Mouse (Mus musculus) heart, embryonic 11.5 days (tissue): ENCODE data around the gene Arhgef15. TPM values are rescaled to one million over a fixed set of nuclear protein-coding genes. Genes with fewer than 3 reads are reported as not detected.

Experiments used
- ATAC-seq: fragments of 200-750 bp; cut with Nextera tagmentation; replicated peaks from 2 replicates; pipeline ENCODE4 v1.8.0; 2017; ENCODE audit warnings: moderate library complexity; ENCODE audit not compliant: insufficient number of reproducible peaks, low FRiP score, low TSS enrichment
- H3K27ac ChIP-seq: fragments of 300-500 bp; sonication (generic); 2 replicates; pipeline ENCODE4 v1.5.1; 2014; ENCODE audit warnings: mild to moderate bottlenecking, low read depth, low read length
- H3K27me3 ChIP-seq: fragments of 300-500 bp; sonication (generic); 2 replicates; pipeline ENCODE4 v1.6.1; 2014; ENCODE audit warnings: mild to moderate bottlenecking, low read length, mixed read lengths; ENCODE audit not compliant: control insufficient read depth, insufficient read depth
- H3K36me3 ChIP-seq: fragments of 300-500 bp; sonication (generic); 2 replicates; pipeline ENCODE4 v1.6.1; 2014; ENCODE audit warnings: mild to moderate bottlenecking, low read length, moderate library complexity, mixed read lengths; ENCODE audit not compliant: control insufficient read depth, insufficient read depth
- H3K4me1 ChIP-seq: fragments of 300-500 bp; sonication (generic); 2 replicates; pipeline ENCODE4 v1.6.1; 2014; ENCODE audit warnings: low read length; ENCODE audit not compliant: control insufficient read depth, insufficient read depth
- H3K4me2 ChIP-seq: fragments of 300-500 bp; sonication (generic); 2 replicates; pipeline ENCODE4 v1.6.1; 2014; ENCODE audit warnings: mild to moderate bottlenecking, moderate library complexity
- H3K4me3 ChIP-seq: fragments of 300-500 bp; sonication (generic); 2 replicates; pipeline ENCODE4 v1.5.1; 2014; ENCODE audit warnings: low read depth, low read length
- H3K9ac ChIP-seq: fragments of 300-500 bp; sonication (generic); 2 replicates; pipeline ENCODE4 v1.6.1; 2014; ENCODE audit warnings: mild to moderate bottlenecking, low read depth, low read length, moderate library complexity
- H3K9me3 ChIP-seq: fragments of 300-500 bp; sonication (generic); replicated peaks from 2 replicates; pipeline ENCODE4 v1.6.1; 2016; ENCODE audit warnings: low read length; ENCODE audit not compliant: control insufficient read depth
- WGBS: fragments of 180-500 bp; shearing (Covaris S2); extraction: QIAGEN DNeasy Blood & Tissue Kit; methylation state at CpG from one replicate; pipeline ENCODE4 v1.1.7; 2014; ENCODE audit not compliant: insufficient replicate concordance; 5-methylcytosine and 5-hydroxymethylcytosine counted together
- polyA plus RNA-seq: library from polyadenylated mRNA; unstranded; fragments of >200 nt; fragmentation: Nextera tagmentation; extraction: Ambion mirVana; gene quantifications from 2 replicates; pipeline ENCODE4 v1.2.1, GENCODE M21; 2014

The Arhgef15 gene
- polyA plus RNA-seq, 1 experiment from 2014 or later = 9.0 TPM

DNA sequence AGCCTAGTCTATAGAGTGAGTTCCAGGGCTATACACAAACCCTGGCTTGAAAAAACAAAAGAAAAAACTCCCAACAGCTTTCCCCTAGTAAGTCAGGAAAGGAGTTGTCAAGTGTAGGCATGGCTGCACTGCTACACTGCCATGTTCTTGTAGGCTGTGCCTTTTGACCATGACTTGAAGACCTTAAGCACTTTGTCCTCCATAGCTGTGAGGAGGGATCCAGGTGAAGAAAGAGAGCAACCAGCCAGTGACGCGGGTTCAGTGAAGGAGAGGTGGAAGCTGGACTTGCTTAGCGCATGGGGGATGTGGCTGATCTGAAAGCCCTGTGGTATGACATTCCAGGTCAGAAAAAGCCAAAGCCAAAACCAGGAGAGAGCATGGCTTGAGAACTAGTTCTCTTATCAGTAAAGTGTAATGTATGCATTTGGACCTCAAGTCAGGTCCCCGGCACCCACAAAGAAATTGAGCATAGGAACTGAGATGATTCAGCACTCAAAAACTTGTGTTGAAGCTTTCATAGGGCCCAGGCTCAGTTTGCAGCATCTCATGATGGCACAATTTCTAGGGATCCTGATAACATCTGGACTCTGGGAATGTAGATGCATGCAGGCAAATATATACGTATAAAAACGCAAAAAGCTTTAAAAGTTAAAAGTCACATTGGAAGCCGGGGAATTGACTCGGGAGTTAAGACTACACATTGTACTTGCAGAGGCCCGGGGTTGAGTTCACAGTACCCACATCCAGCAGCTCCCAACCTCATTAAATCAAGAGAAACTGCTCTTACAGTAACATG, 51.4 kb downstream of the Arhgef15 start:
- Histone ChIP-seq H3K4me3 (no peak overlapping the region), H3K4me2 (no peak overlapping the region), H3K9ac (no peak overlapping the region), H3K9me3 (no peaks in the 10 kb centered on the region), H3K4me1 (peaks cover 8% of the 10 kb centered on the region; the same call in 1 of the 2 replicates), H3K36me3 (peaks cover 26% of the 10 kb centered on the region), H3K27ac (no peak overlapping the region), H3K27me3 (no peaks in the 10 kb centered on the region)
- 89% methylated on average over 9 of the region's 9 CpGs for WGBS
- ATAC-seq = no peak

DNA sequence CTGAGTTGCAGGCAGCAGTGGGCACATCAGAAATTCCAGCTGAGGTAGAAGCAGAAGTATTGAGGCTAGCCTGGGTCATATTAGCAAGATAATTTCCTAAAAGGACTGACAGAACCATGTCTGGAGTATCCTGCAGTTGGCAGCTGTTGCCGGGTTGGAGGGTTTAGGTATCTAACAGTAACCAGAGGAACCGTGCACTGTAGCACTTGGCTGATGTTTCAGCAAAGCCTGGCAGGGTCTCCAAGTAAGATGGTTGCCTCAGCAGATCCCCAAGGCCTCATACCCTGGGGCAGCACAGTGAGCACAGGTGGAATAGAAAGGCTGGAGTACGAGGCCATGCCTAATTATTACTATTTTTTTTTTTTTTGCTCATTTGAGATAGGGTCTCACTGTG, 52.1 kb downstream of the Arhgef15 start:
- no peak overlapping the region for H3K9ac ChIP-seq
- no peak overlapping the region for H3K4me2 ChIP-seq
- H3K4me1 ChIP-seq = peaks cover 10% of the 10 kb centered on the region; the same call in 1 of the 2 replicates
- H3K9me3 ChIP-seq = no peaks in the 10 kb centered on the region
- ATAC-seq = no peak
- H3K36me3 ChIP-seq = peaks cover 26% of the 10 kb centered on the region
- no peak overlapping the region for H3K4me3 ChIP-seq
- no peaks in the 10 kb centered on the region for H3K27me3 ChIP-seq
- 87% methylated on average over 3 of the region's 3 CpGs for whole genome bisulfite sequencing
- no peak overlapping the region for H3K27ac ChIP-seq

DNA sequence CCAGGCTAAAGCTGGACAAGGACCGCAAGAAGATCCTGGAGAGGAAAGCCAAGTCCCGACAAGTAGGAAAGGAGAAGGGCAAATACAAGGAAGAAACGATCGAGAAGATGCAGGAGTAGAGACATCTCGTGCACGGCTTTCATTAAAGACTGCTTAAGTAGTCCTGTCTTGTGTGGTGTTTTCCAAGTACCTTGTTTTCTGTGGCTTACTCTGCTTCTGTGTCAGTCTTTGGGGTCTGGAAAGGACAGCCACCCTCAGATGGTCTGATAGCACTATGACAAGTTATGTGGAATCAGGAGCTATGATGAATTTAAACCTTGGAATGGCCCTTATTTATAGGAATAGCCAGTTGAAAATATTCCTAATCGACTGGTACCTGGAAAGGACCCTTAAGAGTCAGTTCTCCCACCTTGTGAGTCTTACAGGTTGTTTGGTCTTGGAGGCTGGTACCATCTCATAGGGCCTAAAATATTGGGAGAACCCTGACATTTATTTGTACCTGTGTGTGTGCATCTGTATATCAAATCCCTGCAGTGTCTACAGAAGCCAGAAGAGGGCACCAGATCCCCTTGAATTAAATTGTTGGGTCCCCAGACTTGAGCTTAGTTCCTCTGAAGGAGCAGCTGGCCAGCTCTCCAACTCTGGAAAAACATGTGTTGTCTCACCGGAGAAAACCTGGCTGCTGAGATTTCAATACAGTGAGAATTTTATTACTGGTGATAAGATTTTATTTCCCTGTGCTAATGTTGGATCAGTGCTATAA, 52.7 kb downstream of the Arhgef15 start:
- Histone ChIP-seq H3K27ac (no peak overlapping the region), H3K27me3 (0 out of 2 replicates have a peak, but pooled peaks cover 2% of the 10 kb centered on the region), H3K4me2 (no peak overlapping the region), H3K4me1 (peaks cover 10% of the 10 kb centered on the region; the same call in 1 of the 2 replicates), H3K36me3 (peaks cover 26% of the 10 kb centered on the region), H3K4me3 (no peak overlapping the region), H3K9me3 (no peaks in the 10 kb centered on the region), H3K9ac (no peak overlapping the region)
- 86% methylated on average over 8 of the region's 8 CpGs for WGBS
- ATAC-seq = no peak

DNA sequence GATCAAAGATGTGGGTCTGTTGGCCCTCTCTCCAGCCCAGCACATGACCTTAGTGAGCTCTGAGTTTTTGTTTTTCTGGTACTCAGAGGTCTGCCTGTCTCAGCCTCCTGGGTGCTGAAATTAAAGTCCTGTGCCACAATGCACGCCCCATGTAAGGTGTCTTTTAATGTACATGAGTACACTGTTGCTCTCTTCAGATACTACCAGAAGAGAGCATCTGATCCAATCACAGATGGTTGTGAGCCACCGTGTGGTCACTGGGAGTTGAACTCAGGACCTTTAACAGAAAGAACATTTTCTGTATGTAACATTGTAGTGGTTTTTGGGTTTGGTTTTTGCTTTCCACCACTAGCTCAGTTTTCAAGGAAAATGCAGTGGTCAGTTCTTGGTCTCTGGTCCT, 53.5 kb downstream of the Arhgef15 start:
- no peak overlapping the region for H3K4me2 ChIP-seq
- H3K36me3 ChIP-seq = peaks cover 26% of the 10 kb centered on the region
- no peak overlapping the region for H3K9ac ChIP-seq
- no peak overlapping the region for H3K4me3 ChIP-seq
- H3K27me3 ChIP-seq = 0 out of 2 replicates have a peak, but pooled peaks cover 2% of the 10 kb centered on the region
- H3K9me3 ChIP-seq = no peaks in the 10 kb centered on the region
- WGBS = 93% methylated on average over 2 of the region's 2 CpGs
- H3K4me1 ChIP-seq = peaks cover 8% of the 10 kb centered on the region; the same call in 1 of the 2 replicates
- H3K27ac ChIP-seq = no peak overlapping the region
- ATAC-seq = no peak

DNA sequence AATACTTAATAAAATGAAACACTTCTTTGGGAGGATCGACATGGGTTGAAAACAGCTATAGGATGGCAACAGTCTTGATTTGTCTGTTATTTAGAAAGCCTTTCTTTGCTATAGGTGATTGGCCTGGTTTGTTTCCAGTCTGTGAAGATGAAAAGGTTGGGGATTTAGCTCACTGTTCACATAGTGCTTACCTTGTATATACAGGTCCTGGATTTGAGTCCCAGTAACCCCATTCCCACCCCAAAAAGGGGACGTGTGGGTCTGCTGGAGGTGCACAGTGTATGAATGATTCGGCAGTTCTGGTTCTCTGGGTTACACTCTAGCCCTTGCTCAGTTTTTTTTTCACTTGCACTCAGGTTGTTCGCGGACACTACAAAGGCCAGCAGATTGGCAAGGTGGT, 54.5 kb downstream of the Arhgef15 start:
- no peak overlapping the region for H3K27ac ChIP-seq
- H3K4me3 ChIP-seq = peak overlapping the region; percentile 93
- 0 out of 2 replicates have a peak, but pooled peaks cover 2% of the 10 kb centered on the region for H3K27me3 ChIP-seq
- H3K9ac ChIP-seq = peak overlapping the region; percentile 99; the same call in 1 of the 2 replicates
- H3K4me2 ChIP-seq = peak overlapping the region; percentile 82
- 70% methylated on average over 5 of the region's 5 CpGs for WGBS
- peaks cover 26% of the 10 kb centered on the region for H3K36me3 ChIP-seq
- no peaks in the 10 kb centered on the region for H3K9me3 ChIP-seq
- ATAC-seq = no peak
- H3K4me1 ChIP-seq = peaks cover 7% of the 10 kb centered on the region; the same call in 1 of the 2 replicates

DNA sequence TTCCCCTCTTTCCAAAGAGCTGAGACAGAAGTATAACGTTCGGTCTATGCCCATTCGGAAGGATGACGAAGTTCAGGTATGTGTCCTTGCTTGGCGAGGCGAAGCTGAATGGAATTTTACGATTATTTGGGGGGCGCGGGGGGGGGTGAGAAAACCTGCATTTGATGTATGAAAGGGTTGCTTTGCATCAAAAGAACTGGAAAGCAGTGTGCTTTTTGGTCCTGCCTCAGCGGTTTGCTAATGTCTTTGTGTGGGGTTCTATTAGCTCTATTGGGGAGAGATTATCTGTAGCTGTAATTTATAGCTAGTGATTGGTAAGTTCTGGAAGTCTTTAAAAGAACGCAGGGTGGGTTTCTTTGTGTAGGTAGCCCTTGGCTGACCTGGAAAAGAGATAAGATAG, 54.9 kb downstream of the Arhgef15 start:
- Histone ChIP-seq H3K4me1 (peaks cover 7% of the 10 kb centered on the region; the same call in 1 of the 2 replicates), H3K27ac (no peak overlapping the region), H3K4me3 (peak overlapping the region; percentile 93), H3K36me3 (peaks cover 26% of the 10 kb centered on the region), H3K9ac (peak overlapping the region; percentile 99), H3K27me3 (0 out of 2 replicates have a peak, but pooled peaks cover 2% of the 10 kb centered on the region), H3K4me2 (peak overlapping the region; percentile 82), H3K9me3 (no peaks in the 10 kb centered on the region)
- 5% methylated on average over 11 of the region's 11 CpGs for WGBS
- ATAC-seq = no peak

DNA sequence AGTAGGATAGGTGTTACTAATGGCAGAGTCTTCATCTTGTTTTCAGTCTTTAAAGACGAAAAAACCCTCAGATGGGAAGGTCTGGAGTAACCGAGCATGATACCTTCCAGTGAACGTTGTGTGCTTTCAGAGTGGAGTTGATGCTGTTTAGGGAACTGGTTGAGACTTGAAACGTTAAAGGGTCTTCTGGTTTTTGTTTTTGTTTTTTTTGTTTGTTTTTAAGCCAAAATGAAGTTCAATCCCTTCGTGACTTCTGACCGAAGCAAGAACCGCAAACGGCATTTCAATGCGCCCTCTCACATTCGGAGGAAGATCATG, 55.3 kb downstream of the Arhgef15 start:
- ATAC-seq = no peak
- H3K4me2 ChIP-seq = peak overlapping the region; percentile 82
- no peaks in the 10 kb centered on the region for H3K9me3 ChIP-seq
- H3K9ac ChIP-seq = peak overlapping the region; percentile 99
- H3K27ac ChIP-seq = peak overlapping the region; percentile 87
- 2% methylated on average over 10 of the region's 10 CpGs for WGBS
- peaks cover 26% of the 10 kb centered on the region for H3K36me3 ChIP-seq
- peak overlapping the region; percentile 93 for H3K4me3 ChIP-seq
- peaks cover 7% of the 10 kb centered on the region; the same call in 1 of the 2 replicates for H3K4me1 ChIP-seq
- H3K27me3 ChIP-seq = 0 out of 2 replicates have a peak, but pooled peaks cover 2% of the 10 kb centered on the region

DNA sequence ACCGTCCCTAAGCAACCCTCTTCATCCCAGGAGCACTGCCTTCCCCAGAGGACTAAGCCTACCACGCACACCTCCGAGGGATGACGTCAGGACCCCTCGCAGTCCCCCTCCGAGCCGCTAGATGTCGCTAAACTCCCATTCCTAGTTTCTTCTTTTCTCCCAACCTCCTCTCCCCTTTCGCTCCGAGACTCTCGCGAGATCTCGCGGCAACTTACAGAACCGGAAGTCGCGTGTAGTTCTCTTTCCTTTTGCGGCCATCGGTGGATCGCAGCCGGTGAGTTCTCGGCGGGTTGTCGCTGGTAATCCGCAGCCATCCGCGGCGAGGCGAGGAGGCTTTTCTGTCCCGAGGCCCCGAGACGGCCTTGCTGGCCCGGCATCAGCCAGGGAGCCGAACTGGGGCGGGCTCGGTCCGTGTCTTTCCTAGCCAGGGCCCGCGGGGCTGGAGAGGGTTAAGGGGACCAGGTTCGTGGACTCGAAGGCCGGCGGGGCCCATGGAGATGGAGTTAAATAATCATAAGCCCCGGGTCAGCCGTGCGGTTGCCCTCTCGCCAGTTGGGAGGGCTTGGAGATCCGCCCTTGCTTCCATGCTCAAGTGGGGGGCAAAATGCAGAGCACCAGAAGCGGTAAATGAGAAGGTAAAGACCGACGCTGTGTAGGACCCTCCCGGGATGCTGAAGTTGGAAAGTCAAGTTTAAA, 55.8 kb downstream of the Arhgef15 start, which contains the start of gene Rpl26:
TSS of gene Rpl26 (plus strand) at position 233 of the 696 bp plus-strand sequence.
- Histone ChIP-seq H3K27ac (peak within 1 kb of the TSS; percentile 87), H3K4me1 (peaks cover 7% of the 10 kb centered on the region; the same call in 1 of the 2 replicates), H3K27me3 (0 out of 2 replicates have a peak, but pooled peaks cover 2% of the 10 kb centered on the region), H3K9me3 (no peaks in the 10 kb centered on the region), H3K36me3 (peaks cover 26% of the 10 kb centered on the region), H3K9ac (peak within 1 kb of the TSS; percentile 99), H3K4me2 (peak within 1 kb of the TSS; percentile 82), H3K4me3 (peak within 1 kb of the TSS; percentile 93)
- peak; percentile 76 for ATAC-seq
- under 1% methylated on average over 52 of the region's 52 CpGs for WGBS
